Mouse (Mus musculus) ES-Bruce4 (cell line): ENCODE results near the gene Atxn1l. TPM values are rescaled to one million over a fixed set of nuclear protein-coding genes. Genes with fewer than 3 reads are reported as not detected.

Experiments used
- H3K27ac ChIP-seq: 2 replicates; pipeline ENCODE4 v1.5.1; 2012; ENCODE audit warnings: low read length, inconsistent platforms; ENCODE audit not compliant: insufficient read depth
- H3K27me3 ChIP-seq: 2 replicates; pipeline ENCODE4 v1.6.1; 2012; ENCODE audit warnings: mild to moderate bottlenecking, low read length, inconsistent platforms; ENCODE audit not compliant: control insufficient read depth, poor library complexity, insufficient read depth, severe bottlenecking
- H3K36me3 ChIP-seq: 2 replicates; pipeline ENCODE4 v1.6.1; 2012; ENCODE audit warnings: inconsistent platforms, mild to moderate bottlenecking, low read length, moderate library complexity; ENCODE audit not compliant: control insufficient read depth, poor library complexity, insufficient read depth, severe bottlenecking
- H3K4me1 ChIP-seq: one replicate; pipeline ENCODE4 v1.8.1; 2011; ENCODE audit warnings: low read length; ENCODE audit not compliant: control insufficient read depth, insufficient read depth
- H3K4me3 ChIP-seq: 2 replicates; pipeline ENCODE4 v1.5.1; 2011; ENCODE audit warnings: low read depth, mild to moderate bottlenecking, low read length
- H3K9ac ChIP-seq: 2 replicates; pipeline ENCODE4 v1.6.1; 2012; ENCODE audit warnings: low read depth, mild to moderate bottlenecking, inconsistent platforms; ENCODE audit not compliant: poor library complexity, severe bottlenecking
- H3K9me3 ChIP-seq: replicated peaks from 2 replicates; pipeline ENCODE4 v1.6.1; 2012; ENCODE audit warnings: mild to moderate bottlenecking, low read length, inconsistent platforms; ENCODE audit not compliant: control insufficient read depth, poor library complexity, insufficient read depth, severe bottlenecking
- CTCF ChIP-seq: IDR thresholded peaks from one replicate; pipeline ENCODE4 v1.8.1; 2011; ENCODE audit warnings: low read depth, low read length
- EP300 ChIP-seq: IDR thresholded peaks from 2 replicates; pipeline ENCODE4 v1.6.1; 2011; ENCODE audit warnings: low read depth, low read length; ENCODE audit not compliant: insufficient read depth
- POLR2A ChIP-seq: IDR thresholded peaks from one replicate; pipeline ENCODE4 v1.8.1; 2011; ENCODE audit warnings: low read length; ENCODE audit not compliant: insufficient read depth
- polyA plus RNA-seq: library from polyadenylated mRNA; stranded (reverse); fragments of >200 nt; gene quantifications from 2 replicates; pipeline ENCODE4 v1.2.4, GENCODE M21; 2011; ENCODE audit warnings: low read depth; ENCODE audit not compliant: missing spikeins, insufficient read depth, insufficient read length

Atxn1l gene
- polyA plus RNA-seq, 1 experiment = 25.4 TPM

DNA sequence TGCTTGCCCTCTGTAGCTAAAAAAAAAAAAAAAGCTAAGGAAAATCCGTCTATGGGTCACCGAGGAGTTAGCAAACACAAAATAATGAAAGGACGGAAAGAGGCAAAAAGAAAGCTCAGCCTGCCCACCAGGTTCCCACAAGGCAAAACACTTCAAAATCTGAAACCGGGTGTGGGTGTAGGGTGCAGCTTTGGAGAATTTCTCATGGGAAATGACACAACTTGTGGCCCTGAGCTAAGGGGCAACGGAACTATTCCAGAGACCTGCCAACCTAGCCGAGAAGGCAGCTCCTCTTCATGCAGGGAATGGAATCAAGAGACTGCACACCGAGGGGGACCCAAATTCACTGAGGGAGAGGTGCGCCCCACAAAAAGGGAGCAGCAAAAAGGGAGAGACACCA, 720 bp downstream of the Atxn1l start:
- H3K9ac ChIP-seq = peak overlapping the region; percentile 92
- H3K4me3 ChIP-seq = peak overlapping the region; percentile 90

DNA sequence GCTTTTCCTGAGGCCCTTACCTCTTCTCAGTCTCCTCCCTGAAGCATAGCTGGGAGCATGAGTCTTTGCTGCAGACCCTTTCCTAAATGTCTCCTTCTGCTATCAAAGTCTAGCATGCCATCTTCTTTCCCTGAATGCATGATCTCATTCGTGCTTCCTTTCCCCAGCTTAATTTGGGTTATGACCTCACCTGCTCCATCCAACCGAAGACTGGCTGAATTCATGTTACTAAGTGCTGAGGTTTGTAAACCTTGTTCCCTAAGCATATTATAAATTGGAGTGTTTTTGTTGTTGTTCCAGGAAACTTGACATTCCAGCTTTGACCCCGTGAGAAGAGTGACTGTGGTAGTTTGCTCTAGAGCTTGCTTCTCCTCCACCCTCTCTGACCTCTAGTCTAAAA, 3.5 kb downstream of the Atxn1l start:
- peaks cover 12% of the 10 kb centered on the region for H3K9me3 ChIP-seq
- peaks cover 1% of the 10 kb centered on the region for H3K4me1 ChIP-seq
- TF ChIP-seq EP300 (no peak), CTCF (no peak), POLR2A (no peak)
- peaks cover 11% of the 10 kb centered on the region for H3K36me3 ChIP-seq
- no peak overlapping the region for H3K27ac ChIP-seq
- no peak overlapping the region for H3K4me3 ChIP-seq
- H3K27me3 ChIP-seq = no peaks in the 10 kb centered on the region
- no peak overlapping the region for H3K9ac ChIP-seq

More for the DNA sequence above, 720 bp downstream of the Atxn1l start:
- Histone ChIP-seq H3K27ac (no peak overlapping the region), H3K27me3 (no peaks in the 10 kb centered on the region), H3K4me1 (peaks cover 1% of the 10 kb centered on the region), H3K9me3 (peaks cover 12% of the 10 kb centered on the region), H3K36me3 (peaks cover 11% of the 10 kb centered on the region)
- TF ChIP-seq POLR2A = no peak
- TF ChIP-seq EP300 = no peak
- TF ChIP-seq CTCF = no peak

DNA sequence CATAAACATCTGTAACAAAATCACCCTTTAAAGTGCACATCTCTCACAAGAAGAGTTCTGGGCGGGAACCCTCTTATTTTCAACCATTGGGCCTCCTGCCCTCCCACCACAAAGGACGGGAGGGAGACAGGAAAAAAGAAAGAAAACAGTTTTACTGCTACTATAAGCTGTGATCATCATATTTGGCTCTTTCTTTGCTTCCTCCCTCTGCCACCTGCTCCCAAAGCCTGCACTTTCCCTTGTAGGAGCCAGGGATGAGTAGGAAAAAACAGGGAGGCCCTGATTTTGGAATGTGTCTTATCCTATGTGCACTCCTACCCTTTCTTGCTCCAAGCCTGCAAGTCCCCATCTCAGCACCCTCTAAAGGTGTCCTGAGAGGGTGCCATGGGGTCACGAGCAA, 6.5 kb downstream of the Atxn1l start:
- H3K27ac ChIP-seq = no peak overlapping the region
- H3K36me3 ChIP-seq = peaks cover 11% of the 10 kb centered on the region
- no peaks in the 10 kb centered on the region for H3K27me3 ChIP-seq
- no peaks in the 10 kb centered on the region for H3K9me3 ChIP-seq
- H3K4me3 ChIP-seq = no peak overlapping the region
- no peak overlapping the region for H3K9ac ChIP-seq
- no peaks in the 10 kb centered on the region for H3K4me1 ChIP-seq
- TF ChIP-seq EP300 (no peak), POLR2A (no peak), CTCF (no peak)

DNA sequence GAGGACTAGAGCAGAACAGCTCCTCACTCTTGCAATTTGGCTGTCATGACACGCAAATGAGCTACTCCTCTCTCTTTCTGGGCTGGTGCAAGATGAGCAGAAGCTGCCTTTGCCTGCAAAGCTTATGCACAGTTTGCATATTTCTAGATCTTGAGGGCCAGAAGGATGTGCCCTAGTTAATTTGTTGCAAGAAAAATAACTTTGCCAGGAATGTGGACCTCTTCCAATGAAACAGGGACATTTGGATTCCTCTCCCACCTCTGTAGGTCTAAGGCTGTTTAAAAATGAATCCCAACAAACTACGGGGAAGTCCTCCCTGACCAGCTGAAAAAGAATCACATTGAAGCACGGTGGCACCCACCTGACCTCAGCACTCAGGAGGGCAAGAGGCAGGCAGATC, 12.4 kb downstream of the Atxn1l start:
- Histone ChIP-seq H3K9ac (no peak overlapping the region), H3K9me3 (no peaks in the 10 kb centered on the region), H3K27me3 (no peaks in the 10 kb centered on the region), H3K27ac (no peak overlapping the region), H3K36me3 (peaks cover 18% of the 10 kb centered on the region), H3K4me3 (no peak overlapping the region), H3K4me1 (no peaks in the 10 kb centered on the region)
- TF ChIP-seq CTCF = no peak
- no peak for TF ChIP-seq POLR2A
- TF ChIP-seq EP300 = no peak

DNA sequence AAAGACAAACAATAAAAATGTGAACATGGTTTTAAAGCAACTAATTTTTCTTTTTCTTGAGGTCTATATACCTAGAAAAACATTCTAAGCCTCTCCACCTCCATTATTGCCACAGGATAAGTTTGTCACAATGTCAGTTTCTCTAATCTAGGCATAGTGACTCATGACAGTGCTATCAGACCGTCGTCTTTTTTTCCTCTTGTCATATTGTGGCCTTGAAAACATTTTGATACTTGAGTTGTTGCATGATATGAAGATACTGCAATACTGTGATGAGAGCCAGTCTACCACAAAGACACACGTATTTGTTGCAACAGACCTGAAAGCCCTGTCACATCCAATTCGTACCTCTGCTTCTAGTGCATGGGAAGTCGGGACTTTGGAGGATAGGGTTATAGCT, 22.6 kb downstream of the Atxn1l start:
- H3K4me3 ChIP-seq = no peak overlapping the region
- H3K9ac ChIP-seq = no peak overlapping the region
- TF ChIP-seq CTCF (no peak), POLR2A (no peak), EP300 (no peak)
- H3K36me3 ChIP-seq = peaks cover 14% of the 10 kb centered on the region
- no peaks in the 10 kb centered on the region for H3K9me3 ChIP-seq
- H3K27me3 ChIP-seq = no peaks in the 10 kb centered on the region
- no peaks in the 10 kb centered on the region for H3K4me1 ChIP-seq
- no peak overlapping the region for H3K27ac ChIP-seq

DNA sequence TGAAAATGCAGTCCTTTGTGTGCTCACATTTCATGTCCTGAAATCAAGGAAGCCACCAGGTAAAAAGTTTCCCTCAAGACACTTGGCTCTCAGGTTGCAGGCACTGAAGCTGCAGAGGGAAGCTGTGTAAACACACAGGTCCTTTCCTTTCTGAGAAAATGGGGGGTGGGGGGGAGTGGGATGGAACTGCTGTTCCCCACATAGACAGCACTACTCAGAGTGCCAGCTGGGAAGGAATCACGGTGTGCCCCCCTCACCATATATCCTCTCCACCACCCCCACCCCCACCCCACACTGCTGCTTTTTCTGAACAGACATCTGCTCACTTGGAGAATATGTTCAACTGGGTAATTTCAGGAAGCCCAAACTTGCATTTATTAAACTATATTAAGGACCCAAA, 25.0 kb downstream of the Atxn1l start:
- Histone ChIP-seq H3K4me3 (no peak overlapping the region), H3K9me3 (no peaks in the 10 kb centered on the region), H3K27ac (no peak overlapping the region), H3K9ac (no peak overlapping the region), H3K4me1 (no peaks in the 10 kb centered on the region), H3K36me3 (peaks cover 14% of the 10 kb centered on the region), H3K27me3 (no peaks in the 10 kb centered on the region)
- TF ChIP-seq EP300 (no peak), POLR2A (no peak), CTCF (no peak)
